Mouse (Mus musculus) small intestine, adult 2 months (tissue): ENCODE measurements at regions not wholly inside any gene's neighbourhood (a gene's known extent, or its start where the extent isn't known, plus 50 kb on each side); places are given as distances from the start of the nearest gene placed in this dataset.

ENCODE experiments used
- CTCF ChIP-seq: fragments of 200-500 bp; IDR thresholded peaks from 2 replicates; pipeline ENCODE4 v1.5.1; 2012; ENCODE audit warnings: low read depth, mild to moderate bottlenecking, control low read depth, inconsistent platforms, low read length, moderate library complexity, mixed read lengths; ENCODE audit not compliant: insufficient replicate concordance, insufficient read length; ENCODE audit errors: extremely low read depth
- POLR2A ChIP-seq: fragments of 200-500 bp; IDR thresholded peaks from 2 replicates; pipeline ENCODE4 v1.6.1; 2012; ENCODE audit warnings: low read depth, mild to moderate bottlenecking, control low read depth, inconsistent platforms, low read length, moderate library complexity

- TF ChIP-seq CTCF (no peak), POLR2A (no peak)
Measured at GRCm38 (mm10) chr13:110812401-110812800, 417.6 kb downstream of the Plk2 start.
